Mouse (Mus musculus) lung, postnatal 10 days (tissue): Measurements from ENCODE around the gene Gm5799.
"Not testable (repeated sequence)": the region's sequence is repeated elsewhere in the genome, so short reads cannot be mapped to it uniquely, and the experiment has no call there.

Experiments used
- DNase-seq: peaks from one replicate; pipeline ENCODE4 v3.0.0; 2021

Gene Gm5799

DNA sequence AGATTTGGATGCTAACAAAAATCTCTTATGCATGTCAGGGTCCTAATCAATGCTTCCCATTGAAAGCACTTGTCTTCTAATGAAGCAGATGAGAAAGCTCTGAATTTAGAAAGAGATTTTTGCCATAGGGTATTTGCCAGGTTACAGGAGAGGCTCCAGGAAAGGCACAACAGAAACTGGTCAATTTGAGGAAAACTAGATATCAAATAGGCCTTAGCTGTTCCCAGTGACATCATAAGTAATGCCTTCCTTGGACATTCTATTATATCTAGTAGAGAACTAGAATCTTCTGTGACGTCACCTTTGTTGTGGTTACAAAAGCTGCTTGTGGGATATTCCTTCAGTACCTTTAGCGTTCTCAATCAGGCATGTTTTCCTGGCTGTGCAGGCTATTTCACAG lies at the start of gene Gm5799:
Gene Gm5799 (plus strand): TSS at position 301 of the 400 bp plus-strand sequence.
- not testable (repeated sequence) for DNase-seq

DNA sequence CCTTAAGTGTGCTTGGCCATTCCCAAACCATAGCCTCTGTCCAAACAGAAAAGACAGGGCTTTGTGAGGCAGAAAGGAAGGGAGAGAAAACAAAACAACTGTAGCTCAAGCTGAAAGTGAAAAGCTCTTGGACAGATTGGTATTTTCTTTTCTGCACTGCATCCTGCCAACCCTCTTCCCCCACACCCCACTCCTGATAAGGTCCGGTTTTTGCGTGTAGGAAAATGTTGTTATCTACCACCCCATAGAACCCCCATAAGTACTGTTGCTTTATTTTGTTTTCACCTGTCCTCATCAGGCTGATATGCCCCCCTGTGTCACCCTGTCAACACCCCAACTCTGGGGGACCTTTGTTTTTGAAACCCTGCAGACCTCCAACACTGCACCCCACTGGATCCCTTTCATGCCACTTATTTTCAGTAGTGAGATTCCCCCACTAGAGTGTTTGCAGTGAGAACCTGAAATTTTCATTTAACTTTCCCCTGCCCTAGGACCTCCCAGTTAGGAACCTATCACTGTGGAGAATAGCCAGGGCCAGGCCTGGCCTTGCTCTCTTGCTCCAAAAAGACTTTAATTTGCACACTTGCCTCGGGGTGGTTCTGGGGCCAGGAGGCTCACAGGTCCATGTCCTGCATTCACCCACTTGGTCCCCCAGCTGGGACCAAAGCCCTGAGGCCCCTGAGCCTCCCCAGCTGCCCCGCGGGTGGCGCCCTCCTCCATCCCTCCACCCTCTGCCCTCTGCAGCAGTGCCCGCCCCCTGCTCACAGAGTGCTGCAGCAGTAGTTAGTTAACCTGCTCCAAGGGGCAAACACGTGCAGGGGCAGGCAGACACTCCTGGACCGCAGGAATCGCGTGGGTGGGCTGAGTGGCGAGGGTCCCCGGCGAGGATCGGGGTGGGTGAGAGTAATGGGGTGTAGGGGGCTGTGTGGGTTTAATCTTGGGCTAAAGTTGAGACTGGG lies 12.0 kb upstream of the Gm5799 start:
- not testable (repeated sequence) for DNase-seq

DNA sequence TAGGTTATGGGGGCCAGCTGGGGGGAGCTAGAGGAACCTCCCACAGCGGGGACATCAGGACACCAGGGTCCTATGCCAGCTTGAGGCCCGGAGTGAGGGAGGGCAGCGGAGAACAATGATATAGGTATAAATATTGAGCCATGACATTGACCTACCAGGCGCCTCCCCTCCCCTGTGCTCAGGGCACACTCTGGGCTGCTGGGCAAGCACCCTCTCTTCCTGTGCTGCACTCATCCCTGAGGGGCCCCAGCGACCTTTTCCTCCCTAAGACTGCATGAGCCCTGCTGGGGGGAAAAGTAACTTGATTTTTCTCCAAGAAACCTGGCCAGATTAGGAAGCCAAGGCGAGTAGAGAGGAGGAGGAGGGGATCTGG lies 11.4 kb upstream of the Gm5799 start:
- DNase-seq: not testable (repeated sequence)

DNA sequence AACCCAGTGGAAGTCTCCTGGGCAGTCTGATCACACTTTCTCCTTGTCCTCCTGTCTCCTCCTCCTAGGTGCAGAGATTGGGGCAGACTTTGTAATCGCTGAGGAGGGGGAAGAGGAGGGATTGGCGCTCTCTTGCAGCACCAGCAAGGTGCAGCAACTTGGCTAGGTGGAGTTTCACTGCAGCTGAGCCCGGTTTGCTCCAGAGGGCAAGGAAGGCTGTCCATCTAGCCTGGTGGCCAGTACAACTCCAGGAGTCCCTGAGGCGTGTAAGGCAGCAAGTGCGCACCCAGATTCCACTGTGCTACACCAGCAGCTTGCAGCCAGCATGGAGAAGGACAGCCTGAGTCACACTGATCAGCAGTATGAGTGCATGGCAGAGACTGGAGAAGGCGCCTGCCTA lies 11.0 kb upstream of the Gm5799 start:
- DNase-seq: not testable (repeated sequence)

DNA sequence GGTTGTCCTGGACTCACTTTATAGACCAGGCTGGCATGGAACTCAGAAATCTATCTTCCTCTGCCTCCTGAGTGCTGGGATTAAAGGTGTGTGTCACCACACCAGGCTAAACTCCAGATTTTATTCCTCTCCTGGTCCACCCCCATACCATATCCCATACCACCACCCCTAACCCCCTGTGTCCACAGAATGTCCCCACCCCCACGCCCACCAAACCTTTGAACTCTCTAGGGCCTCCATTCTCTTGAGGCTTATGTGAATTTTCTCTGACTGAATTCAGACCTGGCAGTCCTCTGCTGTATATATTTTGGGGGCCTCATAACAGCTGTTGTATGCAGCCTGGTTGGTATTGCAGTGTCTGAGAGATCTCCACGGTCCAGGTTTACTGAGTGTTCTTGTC lies 5.2 kb upstream of the Gm5799 start:
- not testable (repeated sequence) for DNase-seq

DNA sequence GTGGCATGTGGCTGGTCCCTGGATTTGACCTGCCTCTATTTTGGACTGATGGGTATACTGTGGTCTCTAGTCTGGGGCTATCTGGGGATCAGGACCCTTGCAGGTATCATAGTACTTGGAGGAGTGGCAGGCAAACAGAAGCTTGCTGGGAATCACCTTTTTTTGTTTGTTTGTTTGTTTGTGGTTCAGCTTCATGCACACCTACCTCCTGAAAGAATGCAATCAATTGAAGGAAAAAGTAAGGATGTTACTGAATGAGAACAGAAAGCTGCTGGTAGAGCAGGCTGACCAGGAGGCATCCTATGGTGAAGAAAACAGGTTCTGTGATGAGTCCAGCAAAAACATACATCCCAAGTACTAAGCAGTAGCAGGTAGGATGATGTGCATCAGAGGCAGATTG lies 2.9 kb downstream of the Gm5799 start:
- not testable (repeated sequence) for DNase-seq

DNA sequence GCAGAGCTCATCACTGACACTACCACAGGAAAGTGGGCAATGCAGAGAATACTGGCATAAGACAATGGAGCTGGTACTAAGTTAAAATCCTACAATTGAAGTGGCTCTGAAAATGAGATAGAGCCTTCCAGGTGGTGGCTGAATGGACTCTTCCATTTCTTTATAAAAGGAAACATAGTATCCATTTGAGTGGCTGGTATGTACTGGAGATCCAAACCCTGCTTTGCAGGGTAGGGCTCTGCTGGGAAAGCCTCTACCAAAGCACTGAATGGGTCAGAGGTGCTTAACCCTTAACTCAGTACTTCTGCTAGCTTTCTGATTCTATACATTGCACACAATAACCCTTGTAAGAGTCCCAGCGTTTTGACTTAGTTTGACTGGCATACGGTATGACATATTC lies 8.9 kb downstream of the Gm5799 start:
- not testable (repeated sequence) for DNase-seq

DNA sequence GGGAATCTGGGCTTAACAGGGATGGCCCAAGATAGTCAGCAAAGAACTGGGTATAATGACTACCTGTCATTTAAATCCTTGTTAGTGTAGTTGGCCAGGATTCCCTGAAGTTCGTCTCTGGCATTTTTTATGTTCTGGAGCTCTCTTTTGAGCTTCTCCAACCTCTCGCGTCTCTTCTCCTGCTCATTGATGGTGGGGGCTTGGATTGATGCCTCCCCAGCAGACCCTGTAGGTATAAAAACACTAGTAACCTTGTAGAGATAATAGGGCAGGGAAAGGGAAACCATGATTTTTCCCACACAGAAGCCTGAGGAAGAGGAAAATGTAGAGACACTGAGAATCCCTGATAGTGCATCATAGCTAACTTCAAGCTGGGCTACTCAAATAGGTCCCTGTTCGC lies 34.6 kb downstream of the Gm5799 start:
- DNase-seq: not testable (repeated sequence)

DNA sequence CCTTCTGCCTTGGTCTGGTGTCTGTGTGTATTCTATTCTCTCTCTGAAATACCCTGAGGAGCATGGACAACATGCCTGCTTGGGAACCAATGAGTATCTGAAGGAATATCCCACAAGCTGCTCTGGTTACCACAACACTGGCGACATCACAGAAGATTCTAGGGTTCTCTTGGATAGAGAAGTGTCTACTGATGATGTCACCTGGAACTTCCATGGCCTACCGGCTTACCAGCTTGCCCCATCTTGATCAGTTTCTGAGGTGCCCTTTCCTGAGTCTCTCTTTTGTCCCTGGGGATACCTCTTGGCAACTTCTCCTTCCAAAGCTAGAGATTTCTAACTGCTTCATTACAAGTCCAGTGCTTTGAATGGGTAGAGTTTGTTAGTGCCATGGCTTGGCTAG lies 35.7 kb downstream of the Gm5799 start, which contains the start of gene Gm17654:
Gene Gm17654 (minus strand): TSS at position 101 of the 400 bp plus-strand sequence.
- DNase-seq: not testable (repeated sequence)
